Mouse (Mus musculus) left cerebral cortex, adult 9 months (tissue): Measurements from ENCODE around the gene Ints1.

Experiments used
- DNase-seq, 2 experiments: peaks; one replicate each; pipeline ENCODE4 v3.0.0; 2022; ENCODE audit warnings: low spot score in 2 of 2

The Ints1 gene

GRCm38 (mm10) chr5:139718540-139718939, 56.9 kb downstream of the Ints1 start:
- no peak for DNase-seq

DNA sequence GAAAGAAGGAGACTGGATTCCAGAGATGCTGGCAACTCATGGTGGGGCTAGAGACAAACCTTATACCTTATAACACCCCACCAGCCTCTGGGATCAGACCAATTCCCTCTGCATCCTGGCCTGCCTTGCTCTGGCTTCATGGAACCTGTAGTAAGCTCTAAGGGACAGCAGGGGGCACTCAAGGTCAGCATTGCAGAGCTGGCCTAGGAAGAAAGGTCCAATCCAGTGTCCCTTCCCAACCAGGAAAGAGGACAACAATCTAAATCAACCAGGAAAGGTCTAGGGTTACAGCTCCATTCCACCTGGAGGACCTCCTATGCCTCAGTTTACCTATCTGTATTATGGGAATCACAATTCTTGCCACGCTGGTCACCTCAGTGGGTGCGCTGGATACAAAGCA, 57.8 kb downstream of the Ints1 start:
- peak in 1 of 2 experiments; percentile 46 for DNase-seq

DNA sequence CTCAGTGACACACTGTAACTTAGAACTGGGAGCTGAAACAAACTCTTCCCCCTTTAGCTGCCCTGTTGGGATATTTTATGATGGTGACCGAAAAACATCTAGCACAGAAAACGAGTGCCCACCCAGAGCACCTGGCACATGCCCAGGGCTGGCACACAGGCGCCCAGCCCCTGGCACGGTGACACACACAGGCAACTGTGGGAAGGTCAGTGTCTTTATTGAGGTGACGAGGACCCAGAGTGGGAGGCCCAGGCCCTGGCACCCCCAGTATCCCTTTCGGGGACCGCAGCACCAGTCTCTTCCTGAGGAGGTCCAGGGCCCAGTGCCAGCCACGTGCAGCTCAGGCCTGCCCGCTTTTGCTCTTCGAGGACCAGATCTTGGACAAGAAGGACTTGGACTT, 69.0 kb downstream of the Ints1 start:
- no peak for DNase-seq

DNA sequence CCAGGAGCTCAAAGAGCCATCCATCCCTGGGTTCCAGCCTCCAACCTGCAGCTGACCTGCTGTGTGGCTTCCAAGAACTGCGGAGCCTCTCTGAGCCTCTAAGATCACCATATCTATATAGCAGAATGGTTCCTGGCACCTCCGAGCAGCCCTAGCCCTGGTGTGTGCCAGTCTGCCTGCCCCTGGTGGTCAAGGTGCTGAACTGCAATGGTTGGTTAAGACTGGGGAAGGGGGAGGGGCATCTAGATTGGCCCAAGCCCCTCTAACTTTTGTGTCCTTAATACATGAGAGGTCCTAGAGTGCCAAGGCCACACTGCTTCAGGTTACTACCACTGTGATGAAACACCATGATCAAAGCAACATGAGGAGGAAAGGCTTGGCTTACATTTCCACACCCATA, 72.6 kb downstream of the Ints1 start:
- DNase-seq = no peak

GRCm38 (mm10) chr5:139702236-139702635, 73.2 kb downstream of the Ints1 start:
- DNase-seq = no peak
